Mouse (Mus musculus) kidney, adult 9 months (tissue): ENCODE data around the gene Srcin1.

Source experiments
- DNase-seq: peaks from one replicate; pipeline ENCODE4 v3.0.0; 2022

Srcin1 gene

GRCm38 (mm10) chr11:97461307-97461820 lies 114.6 kb downstream of the Srcin1 start:
- no peak for DNase-seq
